Mouse (Mus musculus): ENCODE results near the gene Sntb2. TPM values are rescaled to one million over a fixed set of nuclear protein-coding genes. Genes with fewer than 3 reads are reported as not detected.
A peak's percentile ranks its signal among the peaks of the same experiment; 100 is the strongest.

The Sntb2 gene
- total and polyA plus RNA-seq, 3 experiments: 3.6 to 3.8 TPM; not detected in 1

- H3K9me3 ChIP-seq (replicated peaks; ENCODE audit: insufficient read depth, low read length): no peaks in the 10 kb centered on the region
- H3K79me2 ChIP-seq (ENCODE audit: control insufficient read depth, insufficient read depth, low read length, poor library complexity): no peaks in the 10 kb centered on the region
- peaks cover 6 to 11% of the 10 kb centered on the region in 2 experiments for H3K36me3 ChIP-seq (ENCODE audit: control insufficient read depth in 1 of 2, insufficient read depth in 2 of 2, low read length in 2 of 2)
- H3K4me1 ChIP-seq (ENCODE audit: control insufficient read depth in 1 of 2, insufficient read depth in 2 of 2, low read length in 2 of 2): no peaks in the 10 kb centered on the region; a peak in 1 of 4 replicates
- H3K27ac ChIP-seq (ENCODE audit: control insufficient read depth, low read depth, low read length): no peak overlapping the region
- peak; percentile 54 for TF ChIP-seq ZNF384 (IDR thresholded peaks at IDR 0.05; ENCODE audit: low read depth, low read length)
- TF ChIP-seq MAFK (IDR thresholded peaks at IDR 0.05; ENCODE audit: borderline replicate concordance, low read depth, low read length): no peak
- TF ChIP-seq RCOR1 (IDR thresholded peaks at IDR 0.05; ENCODE audit: low read depth, low read length): no peak
- TF ChIP-seq CTCF (IDR thresholded peaks at IDR 0.05 in 2 of 3, conservative IDR thresholded peaks at IDR 0.05 in 1 of 3; ENCODE audit: control insufficient read depth in 1 of 3, insufficient read depth in 1 of 3, low read depth in 2 of 3, low read length in 3 of 3, poor library complexity in 1 of 3, severe bottlenecking in 1 of 3): no peak
- no peak for TF ChIP-seq TAL1 (IDR thresholded peaks at IDR 0.05; ENCODE audit: low read length)
- no peak for TF ChIP-seq ZMIZ1 (IDR thresholded peaks at IDR 0.05; ENCODE audit: low read depth, low read length)
- TF ChIP-seq POLR2AphosphoS2 (IDR thresholded peaks at IDR 0.05; ENCODE audit: low read length): 0 out of 2 replicates have a peak, but pooled peaks have one; percentile 12
- no peak overlapping the region for H3K9ac ChIP-seq (ENCODE audit: control insufficient read depth, low read depth, low read length, poor library complexity, severe bottlenecking)
- no peak for DNase-seq (ENCODE audit: low read depth, low spot score)
- no peaks in the 10 kb centered on the region for H3K27me3 ChIP-seq (ENCODE audit: control insufficient read depth in 1 of 2, insufficient read depth in 2 of 2, low read length in 2 of 2)
- H3K4me3 ChIP-seq (ENCODE audit: control insufficient read depth in 1 of 2, insufficient read depth in 1 of 2, low read depth in 2 of 2, low read length in 2 of 2): no peak overlapping the region
Measured at GRCm38 (mm10) chr8:106924057-106924456, 11.5 kb upstream of the Sntb2 start.

DNA sequence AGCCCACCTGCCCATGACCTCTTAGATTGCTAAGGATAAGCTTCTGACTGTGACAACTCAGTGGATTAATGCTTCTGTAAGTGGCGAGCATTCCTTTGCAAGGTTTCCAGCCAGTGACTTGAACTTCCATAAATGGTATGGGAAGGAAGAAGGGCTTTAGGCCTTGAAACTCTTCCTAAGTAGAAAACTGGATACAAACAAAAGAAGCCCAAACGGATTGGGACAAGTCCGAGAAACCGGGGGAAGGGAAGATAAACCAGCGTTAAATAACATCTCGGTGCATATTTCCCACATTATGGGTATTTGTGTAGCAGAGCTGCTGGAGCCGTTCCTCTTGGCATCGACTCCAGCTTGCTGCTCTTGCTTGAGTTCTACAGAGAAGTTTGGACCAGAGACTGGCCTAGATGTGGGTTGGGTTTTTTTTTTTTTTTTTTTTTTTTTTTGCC lies 10.6 kb upstream of the Sntb2 start:
- no peaks in the 10 kb centered on the region for H3K9me3 ChIP-seq (replicated peaks; ENCODE audit: insufficient read depth, low read length)
- TF ChIP-seq TAL1 (IDR thresholded peaks at IDR 0.05; ENCODE audit: low read length) (no peak), ETS1 (IDR thresholded peaks at IDR 0.05; ENCODE audit: low read depth, low read length) (no peak)
- H3K4me1 ChIP-seq (ENCODE audit: control insufficient read depth in 1 of 2, insufficient read depth in 2 of 2, low read length in 2 of 2): no peaks in the 10 kb centered on the region; a peak in 1 of 4 replicates
- no peak for DNase-seq (ENCODE audit: low read depth, low spot score)
- H3K27ac ChIP-seq (ENCODE audit: control insufficient read depth, low read depth, low read length): no peak overlapping the region
- H3K4me3 ChIP-seq (ENCODE audit: control insufficient read depth in 1 of 2, insufficient read depth in 1 of 2, low read depth in 2 of 2, low read length in 2 of 2): no peak overlapping the region
- H3K27me3 ChIP-seq (ENCODE audit: control insufficient read depth in 1 of 2, insufficient read depth in 2 of 2, low read length in 2 of 2): no peaks in the 10 kb centered on the region
- no peak overlapping the region for H3K9ac ChIP-seq (ENCODE audit: control insufficient read depth, low read depth, low read length, poor library complexity, severe bottlenecking)
- H3K79me2 ChIP-seq (ENCODE audit: control insufficient read depth, insufficient read depth, low read length, poor library complexity): no peaks in the 10 kb centered on the region
- peaks cover 8 to 10% of the 10 kb centered on the region in 2 experiments for H3K36me3 ChIP-seq (ENCODE audit: control insufficient read depth in 1 of 2, insufficient read depth in 2 of 2, low read length in 2 of 2)

DNA sequence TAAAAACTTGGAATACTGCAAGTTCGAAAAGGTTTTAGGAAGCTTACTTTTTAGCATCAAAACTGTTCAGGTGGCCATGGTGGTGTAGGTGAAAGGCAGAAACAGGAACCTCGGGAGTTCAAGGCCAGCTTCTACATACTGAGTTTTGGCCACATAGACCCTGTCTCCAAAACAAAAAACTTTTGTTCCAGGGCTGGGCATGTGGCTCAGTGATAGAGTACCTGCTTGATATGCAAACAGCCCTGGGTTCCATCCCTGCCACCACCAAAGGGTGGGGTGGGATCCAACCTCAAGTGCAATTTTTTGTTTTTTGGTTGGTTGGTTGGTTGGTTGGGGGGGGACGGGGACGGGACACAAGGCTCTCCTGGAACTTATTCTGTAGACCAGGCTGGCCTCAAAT lies 10.1 kb upstream of the Sntb2 start:
- H3K9me3 ChIP-seq (replicated peaks; ENCODE audit: insufficient read depth, low read length): no peaks in the 10 kb centered on the region
- no peak for DNase-seq (ENCODE audit: low read depth, low spot score)
- TF ChIP-seq ZNF384 (IDR thresholded peaks at IDR 0.05; ENCODE audit: low read depth, low read length) (no peak), CTCF (IDR thresholded peaks at IDR 0.05 in 2 of 3, conservative IDR thresholded peaks at IDR 0.05 in 1 of 3; ENCODE audit: control insufficient read depth in 1 of 3, insufficient read depth in 1 of 3, low read depth in 2 of 3, low read length in 3 of 3, poor library complexity in 1 of 3, severe bottlenecking in 1 of 3) (no peak), BHLHE40 (IDR thresholded peaks at IDR 0.05; ENCODE audit: borderline replicate concordance, low read depth, low read length) (no peak), HCFC1 (IDR thresholded peaks at IDR 0.05; ENCODE audit: low read depth, low read length) (no peak), ZC3H11A (IDR thresholded peaks at IDR 0.05; ENCODE audit: low read depth, low read length) (no peak), ZKSCAN1 (IDR thresholded peaks at IDR 0.05; ENCODE audit: low read depth, low read length) (no peak), TBP (IDR thresholded peaks at IDR 0.05; ENCODE audit: low read depth, low read length) (no peak), POLR2A (IDR thresholded peaks at IDR 0.05; ENCODE audit: control insufficient read depth in 1 of 2, insufficient read depth in 1 of 2, low read depth in 1 of 2, low read length in 2 of 2, poor library complexity in 1 of 2) (no peak), SMC3 (IDR thresholded peaks at IDR 0.05; ENCODE audit: low read depth, low read length) (no peak), MYC (IDR thresholded peaks at IDR 0.05; ENCODE audit: low read depth, low read length) (no peak), GATA1 (IDR thresholded peaks at IDR 0.05; ENCODE audit: low read depth, low read length) (no peak), MAX (IDR thresholded peaks at IDR 0.05; ENCODE audit: low read length) (no peak), TAL1 (IDR thresholded peaks at IDR 0.05; ENCODE audit: low read length) (no peak), ELF1 (IDR thresholded peaks at IDR 0.05; ENCODE audit: low read depth, low read length) (no peak)
- H3K4me3 ChIP-seq (ENCODE audit: control insufficient read depth in 1 of 2, insufficient read depth in 1 of 2, low read depth in 2 of 2, low read length in 2 of 2): no peak overlapping the region
- H3K79me2 ChIP-seq (ENCODE audit: control insufficient read depth, insufficient read depth, low read length, poor library complexity): no peaks in the 10 kb centered on the region
- H3K4me1 ChIP-seq (ENCODE audit: control insufficient read depth in 1 of 2, insufficient read depth in 2 of 2, low read length in 2 of 2): no peaks in the 10 kb centered on the region; a peak in 1 of 4 replicates
- no peak overlapping the region for H3K27ac ChIP-seq (ENCODE audit: control insufficient read depth, low read depth, low read length)
- H3K9ac ChIP-seq (ENCODE audit: control insufficient read depth, low read depth, low read length, poor library complexity, severe bottlenecking): no peak overlapping the region
- no peaks in the 10 kb centered on the region for H3K27me3 ChIP-seq (ENCODE audit: control insufficient read depth in 1 of 2, insufficient read depth in 2 of 2, low read length in 2 of 2)
- H3K36me3 ChIP-seq (ENCODE audit: control insufficient read depth in 1 of 2, insufficient read depth in 2 of 2, low read length in 2 of 2): peaks cover 8 to 10% of the 10 kb centered on the region in 2 experiments
